Mouse (Mus musculus) adrenal gland, adult 18-20 months (tissue): Measurements from ENCODE around the gene Apol10b. TPM values are rescaled to one million over a fixed set of nuclear protein-coding genes. Genes with fewer than 3 reads are reported as not detected.
"Not testable (repeated sequence)": the region's sequence is repeated elsewhere in the genome, so short reads cannot be mapped to it uniquely, and the experiment has no call there.

Source experiments
- DNase-seq, 2 experiments: peaks; one replicate each; pipeline ENCODE4 v3.0.0; 2021 to 2022; ENCODE audit warnings: low spot score in 2 of 2
- long read RNA-seq, 2 experiments: library from polyadenylated mRNA; stranded (forward); transcript quantifications; one replicate each; pipeline ENCODE4 v2.0.0; 2021
- total RNA-seq, 2 experiments: library from RNA; stranded (reverse); gene quantifications; 1 replicate in 1 of 2; 2 replicates in 1 of 2; pipeline ENCODE4 v1.2.3; 2021

Gene Apol10b
- under 1 TPM; 0.20 to 0.96 TPM for total RNA-seq
- long read RNA-seq, experiment 1, partial matches to known transcripts: 1 of 3 reads
- long read RNA-seq, experiment 1, other reads (novel, unspliced or antisense): 1 of 3 reads
- long read RNA-seq, experiment 2: 0 reads

GRCm38 (mm10) chr15:77595961-77596360 is at the start of gene Apol10b:
Gene Apol10b (minus strand): TSS chr15:77596125.
- DNase-seq: no peak

GRCm38 (mm10) chr15:77643176-77643575 is 47.3 kb upstream of the Apol10b start, which contains the start of gene Apol11b:
Gene Apol11b (minus strand): TSS chr15:77643286.
- DNase-seq: not testable (repeated sequence)

- not testable (repeated sequence) for DNase-seq
Measured at GRCm38 (mm10) chr15:77629822-77630221, 33.9 kb upstream of the Apol10b start.

GRCm38 (mm10) chr15:77628647-77629046 is 32.7 kb upstream of the Apol10b start:
- not testable (repeated sequence) for DNase-seq

- DNase-seq: not testable (repeated sequence)
Measured at GRCm38 (mm10) chr15:77626471-77626870, 30.5 kb upstream of the Apol10b start.

- no peak for DNase-seq
Measured at GRCm38 (mm10) chr15:77624710-77625109, 28.8 kb upstream of the Apol10b start.

- no peak for DNase-seq
Measured at GRCm38 (mm10) chr15:77606069-77606468, 10.1 kb upstream of the Apol10b start.

GRCm38 (mm10) chr15:77598958-77599357 is 3.0 kb upstream of the Apol10b start, which contains the start of gene Gm36245:
Gene Gm36245 (plus strand): TSS chr15:77599258.
- no peak for DNase-seq

- no peak for DNase-seq
Measured at GRCm38 (mm10) chr15:77598429-77598828, 2.5 kb upstream of the Apol10b start.

- no peak for DNase-seq
Measured at GRCm38 (mm10) chr15:77593557-77593956, 2.4 kb downstream of the Apol10b start.

- no peak for DNase-seq
Measured at GRCm38 (mm10) chr15:77590881-77591280, 5.0 kb downstream of the Apol10b start.

GRCm38 (mm10) chr15:77588981-77589380 is 6.9 kb downstream of the Apol10b start:
- DNase-seq: no peak

GRCm38 (mm10) chr15:77587026-77587425 is 8.9 kb downstream of the Apol10b start:
- no peak for DNase-seq

- DNase-seq: no peak
Measured at GRCm38 (mm10) chr15:77581681-77582080, 14.2 kb downstream of the Apol10b start.

- no peak for DNase-seq
Measured at GRCm38 (mm10) chr15:77579311-77579710, 16.6 kb downstream of the Apol10b start.

- DNase-seq: no peak
Measured at GRCm38 (mm10) chr15:77578801-77579200, 17.1 kb downstream of the Apol10b start.

- no peak for DNase-seq
Measured at GRCm38 (mm10) chr15:77563219-77563618, 32.7 kb downstream of the Apol10b start.

- DNase-seq: no peak
Measured at GRCm38 (mm10) chr15:77561792-77562191, 34.1 kb downstream of the Apol10b start, which contains the start of gene 1700025B11Rik. Gene 1700025B11Rik (minus strand): TSS chr15:77561892.

- DNase-seq: not testable (repeated sequence)
Measured at GRCm38 (mm10) chr15:77539221-77539620, 56.7 kb downstream of the Apol10b start.
